Mouse (Mus musculus) liver, embryonic 16.5 days (tissue): Measurements from ENCODE around the gene Fxyd1. TPM values are rescaled to one million over a fixed set of nuclear protein-coding genes. Genes with fewer than 3 reads are reported as not detected.

Experiments
- ATAC-seq: fragments of 200-750 bp; cut with Nextera tagmentation; 2 replicates; pipeline ENCODE4 v1.8.0; 2017; ENCODE audit warnings: low read depth, mild to moderate bottlenecking, moderate number of reproducible peaks, moderate library complexity
- H3K27ac ChIP-seq: fragments of 300-500 bp; sonication (generic); 2 replicates; pipeline ENCODE4 v1.5.1; 2014; ENCODE audit warnings: mild to moderate bottlenecking, low read length
- H3K27me3 ChIP-seq: fragments of 300-500 bp; sonication (generic); 2 replicates; pipeline ENCODE4 v1.6.1; 2014; ENCODE audit warnings: low read depth, low read length, mixed read lengths; ENCODE audit not compliant: control insufficient read depth, insufficient read depth
- H3K36me3 ChIP-seq: fragments of 300-500 bp; sonication (generic); 2 replicates; pipeline ENCODE4 v1.6.1; 2014; ENCODE audit warnings: mild to moderate bottlenecking; ENCODE audit not compliant: control insufficient read depth, insufficient read depth
- H3K4me1 ChIP-seq: fragments of 300-500 bp; sonication (generic); 2 replicates; pipeline ENCODE4 v1.6.1; 2014; ENCODE audit warnings: low read depth, low read length, mixed read lengths; ENCODE audit not compliant: control insufficient read depth
- H3K4me2 ChIP-seq: fragments of 300-500 bp; sonication (generic); 2 replicates; pipeline ENCODE4 v1.6.1; 2014; ENCODE audit warnings: low read depth, low read length, mixed read lengths
- H3K4me3 ChIP-seq: fragments of 300-500 bp; sonication (generic); 2 replicates; pipeline ENCODE4 v1.5.1; 2014; ENCODE audit warnings: low read depth, mild to moderate bottlenecking, low read length
- H3K9ac ChIP-seq: fragments of 300-500 bp; sonication (generic); 2 replicates; pipeline ENCODE4 v1.6.1; 2014; ENCODE audit warnings: low read depth, low read length
- H3K9me3 ChIP-seq: fragments of 300-500 bp; sonication (generic); replicated peaks from 2 replicates; pipeline ENCODE4 v1.6.1; 2016; ENCODE audit warnings: low read length; ENCODE audit not compliant: control insufficient read depth
- WGBS: fragments of 180-500 bp; shearing (Covaris S2); extraction: QIAGEN DNeasy Blood & Tissue Kit; methylation state at CpG from one replicate; pipeline ENCODE4 v1.1.7; 2014; ENCODE audit not compliant: insufficient replicate concordance; 5-methylcytosine and 5-hydroxymethylcytosine counted together
- polyA plus RNA-seq: library from polyadenylated mRNA; unstranded; fragments of >200 nt; fragmentation: Nextera tagmentation; extraction: Ambion mirVana; gene quantifications from 2 replicates; pipeline ENCODE4 v1.2.1, GENCODE M21; 2015

The Fxyd1 gene
- polyA plus RNA-seq: 120 and 130 TPM in 2 replicates

GRCm38 (mm10) chr7:31057071-31057470, at the start of gene Fxyd1:
Gene Fxyd1, minus strand, starts transcription at chr7:31057199.
- WGBS: 47% methylated on average over 2 of the region's 2 CpGs
- H3K36me3 ChIP-seq: no peaks in the 10 kb centered on the region
- no peak within 1 kb of the TSS for H3K4me2 ChIP-seq
- peaks cover 6% of the 10 kb centered on the region for H3K4me1 ChIP-seq
- H3K27me3 ChIP-seq: peaks cover 14% of the 10 kb centered on the region
- H3K9ac ChIP-seq: no peak within 1 kb of the TSS
- no peak within 1 kb of the TSS for H3K4me3 ChIP-seq
- no peaks in the 10 kb centered on the region for H3K9me3 ChIP-seq
- ATAC-seq: peak; percentile 25
- peak within 1 kb of the TSS; percentile 72 for H3K27ac ChIP-seq

- Histone ChIP-seq H3K27ac (no peak overlapping the region), H3K27me3 (no peaks in the 10 kb centered on the region), H3K9me3 (no peaks in the 10 kb centered on the region), H3K4me3 (no peak overlapping the region), H3K36me3 (no peaks in the 10 kb centered on the region), H3K4me1 (peaks cover 6% of the 10 kb centered on the region), H3K9ac (no peak overlapping the region), H3K4me2 (no peak overlapping the region)
- WGBS: 30% methylated on average over 3 of the region's 3 CpGs
- no peak for ATAC-seq
Observed at GRCm38 (mm10) chr7:31106166-31106565, 49.2 kb upstream of the Fxyd1 start.

GRCm38 (mm10) chr7:31105061-31105768, 48.2 kb upstream of the Fxyd1 start:
- ATAC-seq: no peak
- no peak overlapping the region for H3K4me2 ChIP-seq
- no peak overlapping the region for H3K27ac ChIP-seq
- H3K9me3 ChIP-seq: no peaks in the 10 kb centered on the region
- no peaks in the 10 kb centered on the region; the same call in 1 of the 2 replicates for H3K4me1 ChIP-seq
- H3K4me3 ChIP-seq: no peak overlapping the region
- H3K9ac ChIP-seq: no peak overlapping the region
- no peaks in the 10 kb centered on the region for H3K27me3 ChIP-seq
- H3K36me3 ChIP-seq: no peaks in the 10 kb centered on the region
- 39% methylated on average over 15 of the region's 15 CpGs for WGBS

GRCm38 (mm10) chr7:31100786-31101185, 43.8 kb upstream of the Fxyd1 start:
- Histone ChIP-seq H3K27ac (no peak overlapping the region), H3K9ac (no peak overlapping the region), H3K4me1 (no peaks in the 10 kb centered on the region), H3K4me3 (no peak overlapping the region), H3K4me2 (no peak overlapping the region), H3K36me3 (no peaks in the 10 kb centered on the region), H3K27me3 (no peaks in the 10 kb centered on the region), H3K9me3 (no peaks in the 10 kb centered on the region)
- WGBS: 51% methylated on average over 14 of the region's 14 CpGs
- no peak for ATAC-seq

GRCm38 (mm10) chr7:31099612-31099982, 42.6 kb upstream of the Fxyd1 start:
- no peaks in the 10 kb centered on the region for H3K4me1 ChIP-seq
- no peaks in the 10 kb centered on the region for H3K36me3 ChIP-seq
- no peaks in the 10 kb centered on the region for H3K9me3 ChIP-seq
- no peaks in the 10 kb centered on the region for H3K27me3 ChIP-seq
- H3K27ac ChIP-seq: no peak overlapping the region
- 63% methylated on average over 6 of the region's 6 CpGs for WGBS
- H3K9ac ChIP-seq: no peak overlapping the region
- no peak for ATAC-seq
- H3K4me3 ChIP-seq: no peak overlapping the region
- no peak overlapping the region for H3K4me2 ChIP-seq

- Histone ChIP-seq H3K4me1 (no peaks in the 10 kb centered on the region), H3K27me3 (no peaks in the 10 kb centered on the region), H3K36me3 (no peaks in the 10 kb centered on the region), H3K27ac (no peak overlapping the region), H3K4me3 (no peak overlapping the region), H3K9me3 (no peaks in the 10 kb centered on the region), H3K9ac (no peak overlapping the region), H3K4me2 (no peak overlapping the region)
- no peak for ATAC-seq
- WGBS: 66% methylated on average over 22 of the region's 22 CpGs
Observed at GRCm38 (mm10) chr7:31098697-31099611, 42.0 kb upstream of the Fxyd1 start.

GRCm38 (mm10) chr7:31097583-31098248, 40.7 kb upstream of the Fxyd1 start:
- Histone ChIP-seq H3K4me1 (no peaks in the 10 kb centered on the region), H3K27ac (no peak overlapping the region), H3K4me3 (no peak overlapping the region), H3K27me3 (no peaks in the 10 kb centered on the region), H3K9ac (no peak overlapping the region), H3K9me3 (no peaks in the 10 kb centered on the region), H3K4me2 (no peak overlapping the region), H3K36me3 (no peaks in the 10 kb centered on the region)
- peak; percentile 78 for ATAC-seq
- WGBS: 35% methylated on average over 20 of the region's 20 CpGs

- no peak overlapping the region for H3K4me2 ChIP-seq
- 59% methylated on average over 9 of the region's 9 CpGs for WGBS
- H3K4me1 ChIP-seq: no peaks in the 10 kb centered on the region
- no peaks in the 10 kb centered on the region for H3K9me3 ChIP-seq
- H3K27me3 ChIP-seq: no peaks in the 10 kb centered on the region
- no peak overlapping the region for H3K9ac ChIP-seq
- no peaks in the 10 kb centered on the region for H3K36me3 ChIP-seq
- ATAC-seq: no peak
- no peak overlapping the region for H3K4me3 ChIP-seq
- H3K27ac ChIP-seq: no peak overlapping the region
Observed at GRCm38 (mm10) chr7:31096892-31097564, 40.0 kb upstream of the Fxyd1 start.
